Mouse (Mus musculus) brown adipose tissue, adult 24 weeks (tissue): ENCODE results near the gene Zfp710. TPM values are rescaled to one million over a fixed set of nuclear protein-coding genes. Genes with fewer than 3 reads are reported as not detected.
"Not testable (repeated sequence)": the region's sequence is repeated elsewhere in the genome, so short reads cannot be mapped to it uniquely, and the experiment has no call there.

Source experiments
- H3K27ac ChIP-seq: fragments of 200-500 bp; replicated peaks from 2 replicates; pipeline ENCODE4 v1.5.1; 2012; ENCODE audit warnings: low read depth, mild to moderate bottlenecking, low read length
- H3K4me1 ChIP-seq: fragments of 200-500 bp; 2 replicates; pipeline ENCODE4 v1.6.1; 2012; ENCODE audit warnings: low read length, mixed read lengths; ENCODE audit not compliant: control insufficient read depth, insufficient read depth, insufficient read length
- H3K4me3 ChIP-seq: fragments of 200-500 bp; 2 replicates; pipeline ENCODE4 v1.5.1; 2012; ENCODE audit warnings: low read depth, mild to moderate bottlenecking, low read length, moderate library complexity; ENCODE audit not compliant: insufficient read depth
- polyA plus RNA-seq: library from polyadenylated mRNA; stranded (reverse); fragments of >200 nt; gene quantifications from 2 replicates; pipeline ENCODE4 v1.2.4, GENCODE M21; 2012; ENCODE audit not compliant: missing spikeins, insufficient read depth, insufficient read length

The Zfp710 gene
- 6.4 and 7.7 TPM in 2 replicates for polyA plus RNA-seq

DNA sequence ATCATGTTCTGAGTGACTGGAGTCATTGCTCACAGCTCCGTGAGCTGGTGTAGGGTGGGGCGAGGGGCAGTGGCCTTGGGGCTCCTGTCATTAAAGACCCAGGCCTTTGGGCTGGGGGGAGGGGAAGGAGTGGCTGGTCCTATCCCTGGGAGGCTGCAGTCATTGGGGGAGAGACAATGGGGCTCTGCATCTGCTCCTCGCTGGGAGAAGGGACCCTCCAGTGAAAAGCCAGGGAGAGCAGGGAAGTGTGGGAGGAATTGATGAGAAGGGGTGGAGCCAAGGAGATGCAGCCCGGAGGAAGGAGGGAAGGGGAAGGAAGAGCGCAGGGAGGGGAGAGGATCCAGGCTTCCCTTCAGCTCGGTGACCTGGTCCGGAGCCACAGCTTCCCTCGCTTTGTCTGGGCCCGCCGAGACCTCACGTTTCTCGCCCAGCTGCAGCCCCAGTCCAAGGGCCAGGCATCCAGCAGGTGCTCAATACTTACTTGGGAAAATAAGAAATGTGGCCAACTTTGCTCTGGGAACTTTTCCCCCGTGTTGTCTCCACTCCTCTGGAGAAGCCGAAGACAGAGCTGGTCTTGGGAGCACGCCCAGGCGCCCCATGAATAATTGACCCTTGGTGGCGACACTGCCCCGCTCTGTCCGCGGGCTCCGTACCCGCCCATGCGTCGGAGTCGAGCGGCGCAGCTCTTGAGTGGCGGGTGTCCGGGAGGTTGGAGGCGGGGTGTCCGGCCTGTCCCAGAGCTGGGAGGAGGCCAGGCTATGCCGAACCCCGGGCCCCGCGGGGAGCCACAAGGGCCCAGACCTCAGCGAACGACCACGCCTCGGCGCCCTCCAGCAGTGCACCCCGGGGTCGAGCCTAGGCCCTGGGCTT lies at the start of gene Zfp710:
TSS of gene Zfp710 (plus strand) at position 294 of the 870 bp plus-strand sequence.
- Histone ChIP-seq H3K4me3 (peak within 1 kb of the TSS; percentile 89), H3K27ac (peak within 1 kb of the TSS; percentile 95), H3K4me1 (peaks cover 13% of the 10 kb centered on the region)

DNA sequence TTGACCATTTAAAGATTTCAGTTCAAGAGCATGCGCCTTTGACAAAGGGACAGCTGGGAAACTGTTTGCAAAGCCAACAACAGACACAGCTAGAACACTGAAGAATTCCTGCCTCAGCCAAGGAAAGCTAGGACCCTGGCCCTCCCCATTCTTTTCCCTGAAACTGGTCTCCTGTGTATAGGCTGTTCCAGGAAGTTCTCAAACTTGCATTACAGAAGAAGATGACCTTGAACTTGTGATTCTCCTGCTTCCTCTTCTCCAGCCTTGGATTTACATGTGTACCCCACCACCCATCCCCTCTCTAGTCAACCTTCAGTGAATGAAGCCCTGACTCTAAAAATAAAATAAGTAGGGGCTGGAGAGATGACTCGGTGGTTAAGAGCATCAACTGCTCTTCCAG lies 49.3 kb upstream of the Zfp710 start:
- no peak overlapping the region for H3K27ac ChIP-seq
- no peak overlapping the region for H3K4me3 ChIP-seq
- no peaks in the 10 kb centered on the region for H3K4me1 ChIP-seq

DNA sequence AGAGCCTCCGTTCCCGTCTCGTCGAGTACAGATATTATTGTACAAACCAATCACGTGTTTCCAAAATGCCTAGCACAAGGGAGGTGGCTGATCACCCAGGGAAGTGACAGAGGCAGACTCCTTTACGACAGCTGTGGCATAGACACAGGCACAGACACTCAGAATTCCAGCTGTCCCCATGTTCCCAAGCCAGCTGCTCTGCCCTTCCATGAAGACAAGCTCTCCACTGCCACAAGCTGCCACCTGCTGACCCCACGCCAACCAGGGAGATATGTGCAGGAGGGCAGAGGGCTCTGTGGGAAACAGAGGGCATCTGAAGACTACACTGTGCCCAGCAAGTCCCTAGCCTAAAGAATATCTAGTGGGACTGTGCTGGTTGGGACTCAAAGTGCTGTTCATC lies 37.9 kb upstream of the Zfp710 start:
- H3K4me1 ChIP-seq = no peaks in the 10 kb centered on the region
- H3K4me3 ChIP-seq = no peak overlapping the region
- H3K27ac ChIP-seq = no peak overlapping the region

DNA sequence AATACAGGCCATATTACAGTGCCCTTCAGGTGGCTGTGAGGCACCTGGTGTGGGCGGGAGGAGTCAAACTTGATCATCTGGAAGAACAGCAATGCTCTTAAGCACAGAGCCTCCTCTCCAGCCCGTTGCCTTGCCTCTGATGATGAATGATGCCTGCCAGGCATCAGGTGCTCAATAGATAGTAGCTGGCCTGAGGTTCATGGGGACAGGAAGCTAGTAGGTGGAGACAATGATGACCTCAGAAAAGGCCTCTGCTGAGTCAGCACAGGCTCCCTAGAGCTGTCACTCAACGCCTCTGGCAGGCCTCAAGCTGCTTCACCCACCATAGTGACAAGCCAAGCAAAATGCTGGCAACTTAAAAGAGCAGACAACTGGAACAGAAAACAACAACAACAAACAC lies 36.9 kb upstream of the Zfp710 start:
- no peak overlapping the region for H3K4me3 ChIP-seq
- H3K4me1 ChIP-seq = no peaks in the 10 kb centered on the region
- H3K27ac ChIP-seq = no peak overlapping the region

DNA sequence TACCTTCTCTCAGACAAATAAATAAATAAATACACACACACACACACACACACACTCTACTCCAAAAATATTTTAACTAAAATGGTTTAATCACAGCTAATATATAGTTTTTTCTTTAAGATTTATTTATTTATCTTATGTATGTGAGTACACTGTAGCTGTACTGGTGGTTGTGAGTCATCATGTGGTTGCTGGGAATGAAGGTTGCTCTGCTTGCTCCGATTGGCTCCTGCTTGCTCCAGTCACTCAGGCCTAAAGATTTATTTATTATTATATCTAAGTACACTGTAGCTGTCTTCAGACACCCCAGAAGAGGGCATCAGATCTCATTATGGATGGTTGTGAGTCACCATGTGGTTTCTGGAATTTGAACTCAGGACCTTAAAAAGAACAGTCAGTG lies 36.1 kb upstream of the Zfp710 start:
- not testable (repeated sequence) for H3K4me3 ChIP-seq, H3K4me1 ChIP-seq, H3K27ac ChIP-seq

DNA sequence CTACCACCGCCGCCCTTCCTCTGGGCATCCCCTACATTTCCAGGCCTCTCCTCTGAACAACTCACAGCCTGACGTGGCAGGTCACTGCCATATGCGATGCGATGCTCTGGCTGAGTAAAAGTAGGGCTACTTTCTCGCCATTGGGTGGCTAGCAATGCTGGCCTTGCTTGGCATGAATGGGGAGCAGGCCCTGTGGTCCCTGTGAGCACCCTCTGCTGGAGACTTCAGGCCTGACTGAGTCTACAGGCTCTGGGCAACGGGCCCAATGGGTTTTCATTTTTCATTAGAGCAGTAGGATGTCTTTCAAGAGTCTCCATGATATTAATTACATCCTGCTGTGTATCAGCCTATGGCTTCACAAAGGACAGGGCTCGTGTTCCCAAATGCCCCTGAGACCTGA lies 30.1 kb upstream of the Zfp710 start:
- no peak overlapping the region for H3K27ac ChIP-seq
- H3K4me1 ChIP-seq = no peaks in the 10 kb centered on the region
- H3K4me3 ChIP-seq = no peak overlapping the region

DNA sequence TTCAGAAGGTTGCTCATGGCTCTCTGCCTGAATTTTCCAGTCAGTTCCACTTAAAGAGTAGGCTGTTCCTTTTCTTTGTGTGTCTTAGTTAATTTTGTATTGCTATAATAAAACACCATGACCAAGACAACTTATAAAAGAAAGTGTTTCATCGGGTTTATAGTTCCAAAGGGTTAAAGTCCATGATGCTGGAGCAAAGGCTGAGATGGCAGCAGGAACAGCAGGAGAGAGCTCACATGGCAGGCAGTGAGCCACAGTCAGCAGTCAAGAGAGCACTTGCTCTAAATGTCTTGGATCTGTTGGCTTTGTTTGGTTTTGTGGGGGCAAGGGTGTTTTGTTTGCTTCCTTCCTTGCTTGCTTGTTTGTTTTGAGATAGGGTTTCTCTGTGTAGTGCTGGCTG lies 26.9 kb upstream of the Zfp710 start:
- Histone ChIP-seq H3K4me1 (no peaks in the 10 kb centered on the region), H3K27ac (no peak overlapping the region), H3K4me3 (no peak overlapping the region)

DNA sequence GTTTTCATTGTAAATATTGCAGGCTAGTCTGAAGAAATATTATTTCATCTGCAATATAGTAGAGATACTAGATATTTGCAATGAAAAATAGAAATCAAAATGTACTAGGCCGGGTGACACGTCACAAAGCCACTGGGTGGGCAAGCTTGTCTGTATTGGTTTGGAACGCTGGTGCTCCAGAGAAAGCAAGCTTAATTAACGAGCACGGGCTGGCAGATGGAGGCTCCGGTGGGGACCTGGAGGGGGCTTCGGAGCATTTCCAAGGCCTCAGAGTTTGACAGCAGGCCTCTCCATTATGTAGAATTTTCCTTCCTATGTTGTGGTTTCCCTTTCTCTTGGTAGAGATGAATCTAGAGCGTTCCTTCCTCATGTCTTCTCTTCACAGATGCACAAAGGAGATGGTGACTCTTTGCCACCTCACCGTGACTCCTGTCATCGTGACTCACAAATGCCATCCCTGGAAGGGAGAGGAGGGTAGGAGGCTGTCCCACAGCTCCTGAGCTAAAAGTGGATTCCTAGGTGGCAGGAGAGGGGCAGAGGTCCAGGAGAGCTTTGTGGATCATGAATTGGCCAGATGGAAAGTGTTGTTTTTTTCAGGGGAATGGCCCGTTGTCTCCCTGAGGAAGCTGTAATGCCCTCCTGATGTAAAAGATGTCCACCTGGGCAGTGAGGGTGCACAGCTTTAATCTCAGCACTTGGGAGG lies 22.1 kb upstream of the Zfp710 start:
- H3K27ac ChIP-seq = no peak overlapping the region
- H3K4me1 ChIP-seq = no peaks in the 10 kb centered on the region
- H3K4me3 ChIP-seq = no peak overlapping the region

DNA sequence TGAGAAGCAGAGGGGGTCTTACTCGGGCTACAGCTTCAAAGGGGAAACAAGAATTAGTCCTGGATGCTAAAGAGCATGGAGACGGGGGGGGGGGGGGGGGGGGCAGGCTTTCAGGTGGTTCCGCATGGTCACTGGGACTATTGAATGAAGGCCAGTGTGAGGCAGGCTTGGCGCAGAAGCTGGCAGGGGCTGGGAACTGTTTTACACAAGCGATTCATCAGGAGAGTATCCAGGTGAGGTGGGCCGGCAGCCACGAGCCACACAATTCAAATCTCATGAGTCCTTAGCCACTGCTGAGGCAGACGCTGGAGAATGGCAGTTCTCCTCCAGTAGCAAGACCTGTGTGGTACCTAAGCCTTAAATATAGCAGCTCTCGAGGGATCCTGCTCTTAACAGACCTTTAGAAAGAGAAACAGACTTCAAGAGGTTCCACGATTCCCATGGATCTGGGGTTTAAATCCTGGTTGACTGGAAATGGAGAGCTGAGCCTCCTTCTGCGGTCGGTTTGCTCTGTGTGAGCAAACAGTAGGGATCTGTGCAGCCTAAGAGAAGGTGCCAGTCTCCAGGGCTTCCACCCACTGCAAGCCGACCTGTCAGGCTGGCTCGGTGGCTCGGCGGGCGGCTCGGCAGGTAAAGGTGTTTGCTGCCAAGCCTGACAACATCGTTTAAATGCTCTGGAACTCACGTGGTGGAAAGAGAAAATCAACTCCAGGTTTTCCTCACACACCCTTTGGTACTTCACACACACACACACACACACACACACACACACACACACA lies 19.6 kb upstream of the Zfp710 start:
- H3K4me3 ChIP-seq = no peak overlapping the region
- H3K27ac ChIP-seq = no peak overlapping the region
- no peaks in the 10 kb centered on the region for H3K4me1 ChIP-seq

DNA sequence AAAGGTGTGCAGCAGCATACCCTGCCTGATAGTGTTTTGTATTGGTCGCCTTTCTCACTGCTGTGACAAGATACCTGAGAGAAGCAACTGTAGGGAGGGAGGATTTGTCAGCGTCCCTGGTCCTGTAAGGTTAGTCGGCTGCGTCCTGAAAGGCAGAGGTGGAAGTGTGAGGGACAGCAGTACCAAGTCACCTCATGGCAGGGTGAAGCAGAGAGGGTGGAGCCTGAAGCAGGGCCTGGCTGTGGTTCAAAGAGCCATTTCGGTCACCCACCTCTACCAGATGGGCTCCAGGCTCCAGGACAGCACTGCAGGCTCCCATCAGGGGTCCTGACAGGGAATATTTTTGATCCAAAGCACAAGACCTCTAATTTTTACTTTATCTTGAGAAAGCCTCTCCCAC lies 13.9 kb upstream of the Zfp710 start:
- Histone ChIP-seq H3K27ac (no peak overlapping the region), H3K4me3 (no peak overlapping the region), H3K4me1 (peaks cover 4% of the 10 kb centered on the region)

DNA sequence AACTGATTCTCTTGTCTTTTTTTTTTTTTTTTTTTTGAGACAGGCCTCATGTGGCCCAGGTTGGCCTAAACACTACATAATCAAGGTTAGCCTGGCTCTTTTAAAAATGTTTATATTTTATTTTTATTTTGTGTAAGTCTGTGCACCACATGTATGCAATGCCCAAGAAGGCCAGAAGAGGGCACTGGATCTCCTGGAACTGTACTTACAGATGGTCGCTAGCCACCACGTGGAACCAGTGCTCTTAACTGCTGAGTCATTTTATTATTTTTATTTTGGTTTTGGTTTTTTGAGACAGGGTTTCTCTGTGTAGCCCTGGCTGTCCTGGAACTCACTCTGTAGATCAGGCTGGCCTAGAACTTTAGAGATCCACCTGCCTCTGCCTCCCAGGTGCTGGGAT lies 13.1 kb upstream of the Zfp710 start:
- Histone ChIP-seq H3K4me3 (no peak overlapping the region), H3K27ac (no peak overlapping the region), H3K4me1 (peaks cover 4% of the 10 kb centered on the region)

DNA sequence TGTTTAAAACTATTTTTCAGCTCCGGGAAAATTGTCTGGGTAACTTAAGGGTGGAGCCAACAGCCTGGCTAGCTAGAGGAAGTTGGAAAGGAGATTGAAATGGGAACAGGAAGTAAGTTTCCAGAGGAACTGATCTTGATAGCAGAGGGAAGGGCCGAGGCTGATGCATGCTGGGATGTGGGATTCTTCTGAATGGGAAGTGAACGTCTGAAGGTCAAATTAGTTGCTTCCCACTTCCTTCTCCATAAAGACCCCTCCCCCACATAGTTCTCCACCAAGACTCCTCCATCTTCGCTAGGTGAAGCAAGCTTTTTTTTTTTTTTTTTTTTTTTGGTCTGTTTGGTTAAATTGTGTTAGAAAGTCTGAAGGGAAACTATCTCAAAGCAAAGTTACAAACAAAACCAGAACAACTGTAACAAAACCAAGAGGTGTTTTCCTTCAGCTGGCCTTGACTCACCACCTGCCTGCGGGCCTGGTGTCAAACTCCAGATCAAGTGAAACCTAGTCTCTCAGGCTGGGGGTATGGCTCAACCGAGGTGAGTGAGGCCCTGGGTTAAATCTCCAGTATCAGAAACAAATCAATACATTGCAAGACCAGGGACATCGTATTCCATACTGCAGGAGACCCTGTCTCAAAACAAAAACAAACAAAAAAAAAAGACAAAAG lies 10.6 kb upstream of the Zfp710 start:
- Histone ChIP-seq H3K27ac (peak overlapping the region; percentile 94), H3K4me3 (no peak overlapping the region), H3K4me1 (peaks cover 4% of the 10 kb centered on the region)

DNA sequence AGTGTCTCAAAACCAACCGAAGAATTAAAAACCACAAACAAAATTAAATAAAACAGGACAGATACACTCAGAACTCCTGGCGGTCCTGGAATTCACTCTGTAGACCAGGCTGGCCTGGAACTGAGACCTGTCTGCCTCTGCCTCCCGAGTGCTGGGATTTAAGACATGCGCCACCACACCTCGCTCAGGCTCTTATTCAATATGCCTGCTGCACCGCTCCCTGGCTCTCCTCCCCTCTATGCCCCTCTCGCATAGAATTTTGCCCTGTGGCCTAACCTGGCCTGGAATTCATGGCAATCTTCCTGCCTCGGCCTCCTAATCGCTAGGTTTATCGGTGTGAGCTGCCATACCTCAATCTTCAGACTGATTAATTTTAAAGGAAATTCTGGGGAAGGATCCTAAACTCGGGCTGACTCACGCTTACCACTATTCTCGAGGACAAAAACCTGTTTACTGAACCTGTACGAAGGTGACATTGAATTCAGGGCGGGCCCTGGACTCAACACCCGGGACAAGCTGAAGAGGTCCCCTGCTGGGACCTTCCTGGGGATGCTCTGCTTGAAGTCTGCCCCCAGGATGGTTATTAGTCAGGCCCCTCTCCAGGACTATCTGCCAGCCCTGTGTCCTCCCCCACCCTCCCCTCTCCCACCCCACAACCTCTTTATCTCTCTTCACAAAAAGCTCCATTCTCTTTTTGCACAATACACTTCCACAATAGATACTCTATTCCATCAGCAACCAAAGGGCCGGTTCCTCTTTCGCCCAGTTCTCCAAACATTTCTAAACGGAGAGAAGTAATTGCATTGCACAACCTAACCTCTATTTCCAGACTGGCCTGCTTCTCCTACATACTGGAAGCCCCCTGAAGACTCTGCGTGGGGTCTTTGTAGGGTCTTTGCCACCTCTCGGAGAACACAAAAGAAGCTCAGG lies 9.5 kb upstream of the Zfp710 start:
- Histone ChIP-seq H3K4me3 (no peak overlapping the region), H3K4me1 (peaks cover 4% of the 10 kb centered on the region), H3K27ac (peak overlapping the region; percentile 45; the same call in 1 of the 2 replicates)
